8 mouse cellular contexts compared by ENCODE assay signal in genomic region chr3:69289833-69290232, GRCm38 (mm10). TPM values are rescaled to one million over a fixed set of nuclear protein-coding genes. Genes with fewer than 3 reads are reported as not detected.
A peak's percentile ranks its signal among the peaks of the same experiment; 100 is the strongest.
DNase-seq lines count a peak whose midpoint lies in the region.

No protein-coding gene starts in this region.

- peak; percentile 30 for DNase-seq in layer of hippocampus, adult 11-12 months (ENCODE audit: low spot score)
- no peak for DNase-seq in layer of hippocampus, adult 9-10 months (ENCODE audit: low spot score)
- peak; percentile 54 to 63 for DNase-seq in cerebellum, postnatal 14 days
- peak; percentile 20 for DNase-seq in heart, postnatal 4 days
- peak; percentile 6 for DNase-seq in lung, postnatal 14 days
- DNase-seq in skeletal muscle tissue, adult 2 months (ENCODE audit: low read depth, low spot score) = peak; percentile 10
- no peak for DNase-seq in urinary bladder, adult 18-20 months (ENCODE audit: low spot score in 2 of 2)
- DNase-seq in testis, postnatal 10 days (ENCODE audit: low spot score) = no peak

RNA-seq across cellular contexts. Expression of gene Ppm1l, which starts 26.8 kb away (rescaled TPM):
- 10 to 100 TPM; 23.0 to 26.1 TPM for total RNA-seq in heart, postnatal 4 days (2021)

Comparison
In these comparisons a context has a peak if more than half of its experiments do, and no peak if none do; other contexts are left out.
1. DNase-seq: peak in layer of hippocampus, adult 11-12 months (single experiment), cerebellum, postnatal 14 days (2 of 2), heart, postnatal 4 days (single experiment), lung, postnatal 14 days (single experiment) and skeletal muscle tissue, adult 2 months (single experiment); none in layer of hippocampus, adult 9-10 months (single experiment), urinary bladder, adult 18-20 months (0 of 2) and testis, postnatal 10 days (single experiment).